Mouse (Mus musculus) frontal cortex, adult 2 months (tissue): ENCODE data around the gene Blm. TPM values are rescaled to one million over a fixed set of nuclear protein-coding genes. Genes with fewer than 3 reads are reported as not detected.

Source experiments
- DNase-seq, 2 experiments: peaks; one replicate each; pipeline ENCODE4 v3.0.0; 2022; ENCODE audit warnings: low spot score in 1 of 2; ENCODE audit errors: extremely low spot score in 1 of 2
- polyA plus RNA-seq: library from polyadenylated mRNA; depleted of rRNA; stranded (reverse); fragments of >200 nt; gene quantifications from 2 replicates; pipeline ENCODE4 v1.2.3, GENCODE M21; 2012

Gene Blm
- polyA plus RNA-seq, 1 experiment, result 4.8 TPM

GRCm38 (mm10) chr7:80443124-80443523, 91.8 kb downstream of the Blm start:
- DNase-seq, result no peak

GRCm38 (mm10) chr7:80441986-80442904, 92.7 kb downstream of the Blm start:
- DNase-seq, result peak in 1 of 2 experiments; percentile 20

GRCm38 (mm10) chr7:80440685-80441084, 94.2 kb downstream of the Blm start:
- DNase-seq, result no peak

- peak in 1 of 2 experiments; percentile 28 for DNase-seq
Measured at GRCm38 (mm10) chr7:80439789-80440488, 95.0 kb downstream of the Blm start.

- no peak for DNase-seq
Measured at GRCm38 (mm10) chr7:80439032-80439760, 95.7 kb downstream of the Blm start.

- no peak for DNase-seq
Measured at GRCm38 (mm10) chr7:80436571-80436970, 98.3 kb downstream of the Blm start.

- no peak for DNase-seq
Measured at GRCm38 (mm10) chr7:80435594-80435993, 99.3 kb downstream of the Blm start.

- DNase-seq, result no peak
Measured at GRCm38 (mm10) chr7:80429661-80430060, 105.3 kb downstream of the Blm start.

GRCm38 (mm10) chr7:80427730-80428129, 107.2 kb downstream of the Blm start:
- DNase-seq, result no peak

GRCm38 (mm10) chr7:80426363-80426762, 108.6 kb downstream of the Blm start:
- DNase-seq, result no peak

GRCm38 (mm10) chr7:80424722-80425121, 110.2 kb downstream of the Blm start:
- no peak for DNase-seq

- DNase-seq, result no peak
Measured at GRCm38 (mm10) chr7:80422759-80423480, 112.0 kb downstream of the Blm start.

- no peak for DNase-seq
Measured at GRCm38 (mm10) chr7:80421576-80421975, 113.3 kb downstream of the Blm start.

- no peak for DNase-seq
Measured at GRCm38 (mm10) chr7:80420586-80420985, 114.3 kb downstream of the Blm start.

- no peak for DNase-seq
Measured at GRCm38 (mm10) chr7:80419278-80419677, 115.6 kb downstream of the Blm start.

- DNase-seq, result no peak
Measured at GRCm38 (mm10) chr7:80418036-80418435, 116.9 kb downstream of the Blm start.

- no peak for DNase-seq
Measured at GRCm38 (mm10) chr7:80417601-80418000, 117.3 kb downstream of the Blm start.

- no peak for DNase-seq
Measured at GRCm38 (mm10) chr7:80416969-80417368, 118.0 kb downstream of the Blm start.

- no peak for DNase-seq
Measured at GRCm38 (mm10) chr7:80414303-80414855, 120.5 kb downstream of the Blm start.
